Mouse (Mus musculus) forebrain, embryonic 13.5 days (tissue): ENCODE measurements around the gene Tnfrsf18. TPM values are rescaled to one million over a fixed set of nuclear protein-coding genes. Genes with fewer than 3 reads are reported as not detected.
A peak's percentile ranks its signal among the peaks of the same experiment; 100 is the strongest.

ENCODE experiments used
- ATAC-seq: fragments of 200-750 bp; cut with Nextera tagmentation; 2 replicates; pipeline ENCODE4 v1.8.0; 2017
- H3K27ac ChIP-seq: fragments of 300-500 bp; sonication (generic); 2 replicates; pipeline ENCODE4 v1.5.1; 2015; ENCODE audit warnings: inconsistent platforms, mild to moderate bottlenecking, moderate library complexity
- H3K27me3 ChIP-seq: fragments of 300-500 bp; sonication (generic); 2 replicates; pipeline ENCODE4 v1.6.1; 2015; ENCODE audit warnings: mild to moderate bottlenecking, inconsistent platforms
- H3K36me3 ChIP-seq: fragments of 300-500 bp; sonication (generic); 2 replicates; pipeline ENCODE4 v1.6.1; 2015; ENCODE audit warnings: mild to moderate bottlenecking, inconsistent platforms; ENCODE audit not compliant: poor library complexity, severe bottlenecking
- H3K4me1 ChIP-seq: fragments of 300-500 bp; sonication (generic); 2 replicates; pipeline ENCODE4 v1.6.1; 2015; ENCODE audit warnings: inconsistent platforms
- H3K4me2 ChIP-seq: fragments of 300-500 bp; sonication (generic); 2 replicates; pipeline ENCODE4 v1.6.1; 2015; ENCODE audit warnings: inconsistent platforms, mild to moderate bottlenecking, moderate library complexity
- H3K4me3 ChIP-seq: fragments of 300-500 bp; sonication (generic); 2 replicates; pipeline ENCODE4 v1.5.1; 2015; ENCODE audit warnings: mild to moderate bottlenecking, inconsistent platforms
- H3K9ac ChIP-seq: fragments of 300-500 bp; sonication (generic); 2 replicates; pipeline ENCODE4 v1.6.1; 2015; ENCODE audit warnings: mild to moderate bottlenecking, inconsistent platforms
- H3K9me3 ChIP-seq: fragments of 300-500 bp; sonication (generic); replicated peaks from 2 replicates; pipeline ENCODE4 v1.6.1; 2016; ENCODE audit warnings: inconsistent platforms
- WGBS: fragments of 180-500 bp; shearing (Covaris S2); methylation state at CpG from one replicate; pipeline ENCODE4 v1.1.7; 2015; 5-methylcytosine and 5-hydroxymethylcytosine counted together
- polyA plus RNA-seq: library from polyadenylated mRNA; unstranded; fragments of >200 nt; fragmentation: Nextera tagmentation; extraction: Ambion mirVana; gene quantifications from 2 replicates; pipeline ENCODE4 v1.2.1, GENCODE M21; 2015

Gene Tnfrsf18
- polyA plus RNA-seq: 0.83 and 0.98 TPM in 2 replicates

DNA sequence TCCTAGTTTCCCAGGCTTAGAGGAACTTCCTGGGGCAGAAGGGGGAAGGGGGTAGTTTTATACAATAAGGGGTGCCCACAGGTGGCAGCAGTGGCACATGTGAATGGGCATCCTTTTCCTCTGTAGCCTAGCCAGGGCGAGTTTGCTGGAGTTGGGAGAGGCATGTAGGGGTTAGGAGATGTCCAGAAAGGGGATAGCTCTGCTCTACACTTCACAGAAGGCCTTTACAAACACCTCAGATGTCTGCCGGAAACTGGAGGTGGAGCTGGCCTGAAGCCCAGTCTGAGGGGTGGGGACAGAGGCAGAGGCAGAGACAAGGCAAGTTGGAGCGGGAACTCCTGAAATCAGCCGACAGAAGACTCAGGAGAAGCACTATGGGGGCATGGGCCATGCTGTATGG, at the start of gene Tnfrsf18:
Gene Tnfrsf18, plus strand, starts transcription at position 152 of the 400 bp plus-strand sequence.
- Histone ChIP-seq H3K4me2 (no peak within 1 kb of the TSS), H3K9me3 (no peaks in the 10 kb centered on the region), H3K36me3 (peaks cover 17% of the 10 kb centered on the region), H3K27me3 (no peaks in the 10 kb centered on the region), H3K27ac (no peak within 1 kb of the TSS), H3K9ac (no peak within 1 kb of the TSS), H3K4me3 (no peak within 1 kb of the TSS), H3K4me1 (peaks cover 10% of the 10 kb centered on the region)
- ATAC-seq: no peak
- 57% methylated on average over 4 of the region's 4 CpGs for WGBS

DNA sequence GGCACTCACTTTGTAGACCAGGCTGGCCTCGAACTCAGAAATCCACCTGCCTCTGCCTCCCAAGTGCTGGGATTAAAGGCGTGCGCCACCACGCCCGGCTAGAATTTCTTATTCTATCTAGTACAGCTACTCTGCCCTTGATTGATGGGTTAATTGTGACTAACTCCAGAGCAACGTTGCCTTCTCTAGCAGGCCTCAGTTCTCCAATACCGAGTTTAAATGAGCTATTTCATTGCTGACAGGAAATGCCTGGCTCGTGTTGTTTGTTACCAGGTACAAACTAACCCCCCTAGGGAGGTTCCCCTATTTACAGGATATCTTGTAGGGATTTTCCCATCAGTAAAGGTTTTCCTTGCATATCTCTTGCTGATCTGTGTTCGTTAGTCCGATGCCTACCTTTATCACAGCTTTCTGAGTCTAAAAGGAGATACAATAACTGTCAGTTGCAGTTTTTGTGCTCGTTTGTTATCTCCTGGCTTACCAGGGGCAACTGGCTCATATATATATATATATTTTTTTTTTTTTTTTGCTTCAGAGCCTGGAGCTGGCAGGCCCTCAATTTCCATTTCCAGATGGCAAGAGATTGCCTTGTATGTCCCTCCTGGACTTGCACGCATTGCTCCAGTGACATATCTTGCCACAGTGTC, 44.4 kb upstream of the Tnfrsf18 start:
- no peak overlapping the region for H3K4me3 ChIP-seq
- no peak overlapping the region for H3K9ac ChIP-seq
- no peaks in the 10 kb centered on the region for H3K36me3 ChIP-seq
- H3K27me3 ChIP-seq: no peaks in the 10 kb centered on the region
- WGBS: 80% methylated on average over 12 of the region's 12 CpGs
- H3K9me3 ChIP-seq: 0 out of 2 replicates have a peak, but pooled peaks cover 7% of the 10 kb centered on the region
- ATAC-seq: no peak
- H3K4me1 ChIP-seq: peaks cover 9% of the 10 kb centered on the region; the same call in 1 of the 2 replicates
- no peak overlapping the region for H3K27ac ChIP-seq
- no peak overlapping the region for H3K4me2 ChIP-seq

- no peak overlapping the region for H3K4me2 ChIP-seq
- H3K4me1 ChIP-seq: peaks cover 9% of the 10 kb centered on the region; the same call in 1 of the 2 replicates
- H3K27ac ChIP-seq: no peak overlapping the region
- H3K27me3 ChIP-seq: no peaks in the 10 kb centered on the region
- no peak for ATAC-seq
- 14% methylated on average over 2 of the region's 2 CpGs for WGBS
- H3K9me3 ChIP-seq: no peaks in the 10 kb centered on the region
- no peak overlapping the region for H3K9ac ChIP-seq
- no peak overlapping the region for H3K4me3 ChIP-seq
- H3K36me3 ChIP-seq: no peaks in the 10 kb centered on the region
These were observed 42.2 kb upstream of the Tnfrsf18 start for GRCm38 (mm10) chr4:155983788-155984187.

DNA sequence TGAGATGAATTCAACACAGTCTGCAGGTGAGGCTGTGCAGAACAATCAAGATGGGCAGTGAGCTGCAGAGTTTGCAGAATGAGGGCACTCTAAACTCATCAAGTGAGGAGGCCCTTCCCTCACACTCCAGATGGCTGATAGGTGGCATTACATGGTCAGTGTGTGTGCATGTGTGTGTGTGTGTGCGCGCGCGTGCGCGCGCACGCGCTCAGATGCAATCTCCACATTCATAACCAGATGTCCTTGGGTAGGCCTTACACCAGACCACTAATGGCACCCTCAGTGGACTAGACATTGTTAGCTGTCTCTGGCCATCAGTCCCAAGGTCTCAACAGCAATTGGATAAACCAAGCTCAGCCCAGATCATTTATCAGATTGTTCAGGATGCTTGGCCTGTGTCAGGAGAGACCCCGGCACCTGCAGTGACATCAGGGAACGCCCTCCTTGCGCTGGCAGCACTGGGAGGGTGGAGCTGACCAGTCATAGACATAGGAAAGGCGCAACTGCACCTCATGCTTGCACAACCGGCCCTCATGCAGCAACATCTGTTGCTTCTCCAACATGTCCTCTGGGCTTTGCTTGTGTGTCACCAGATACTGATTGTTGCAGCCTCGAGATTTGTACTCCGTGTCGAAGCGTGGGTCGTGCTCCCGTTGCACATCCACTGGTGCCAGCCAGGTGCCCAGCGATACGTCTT, 34.6 kb upstream of the Tnfrsf18 start:
- peak overlapping the region; percentile 82 for H3K9ac ChIP-seq
- no peak for ATAC-seq
- H3K36me3 ChIP-seq: peaks cover 14% of the 10 kb centered on the region
- H3K4me3 ChIP-seq: peak overlapping the region; percentile 72
- 89% methylated on average over 22 of the region's 22 CpGs for WGBS
- peak overlapping the region; percentile 99 for H3K4me2 ChIP-seq
- H3K27ac ChIP-seq: 0 out of 2 replicates have a peak overlapping the region, but pooled peaks have one; percentile 94
- peaks cover 29% of the 10 kb centered on the region for H3K4me1 ChIP-seq
- H3K9me3 ChIP-seq: no peaks in the 10 kb centered on the region
- H3K27me3 ChIP-seq: no peaks in the 10 kb centered on the region

GRCm38 (mm10) chr4:155991908-155992230, 34.1 kb upstream of the Tnfrsf18 start:
- peaks cover 19% of the 10 kb centered on the region for H3K36me3 ChIP-seq
- H3K27ac ChIP-seq: peak overlapping the region; percentile 94
- no peaks in the 10 kb centered on the region for H3K9me3 ChIP-seq
- peaks cover 29% of the 10 kb centered on the region for H3K4me1 ChIP-seq
- H3K4me2 ChIP-seq: peak overlapping the region; percentile 99
- peak overlapping the region; percentile 72 for H3K4me3 ChIP-seq
- H3K27me3 ChIP-seq: no peaks in the 10 kb centered on the region
- 35% methylated on average over 35 of the region's 37 CpGs for WGBS
- peak overlapping the region; percentile 82 for H3K9ac ChIP-seq
- peak; percentile 6 for ATAC-seq

DNA sequence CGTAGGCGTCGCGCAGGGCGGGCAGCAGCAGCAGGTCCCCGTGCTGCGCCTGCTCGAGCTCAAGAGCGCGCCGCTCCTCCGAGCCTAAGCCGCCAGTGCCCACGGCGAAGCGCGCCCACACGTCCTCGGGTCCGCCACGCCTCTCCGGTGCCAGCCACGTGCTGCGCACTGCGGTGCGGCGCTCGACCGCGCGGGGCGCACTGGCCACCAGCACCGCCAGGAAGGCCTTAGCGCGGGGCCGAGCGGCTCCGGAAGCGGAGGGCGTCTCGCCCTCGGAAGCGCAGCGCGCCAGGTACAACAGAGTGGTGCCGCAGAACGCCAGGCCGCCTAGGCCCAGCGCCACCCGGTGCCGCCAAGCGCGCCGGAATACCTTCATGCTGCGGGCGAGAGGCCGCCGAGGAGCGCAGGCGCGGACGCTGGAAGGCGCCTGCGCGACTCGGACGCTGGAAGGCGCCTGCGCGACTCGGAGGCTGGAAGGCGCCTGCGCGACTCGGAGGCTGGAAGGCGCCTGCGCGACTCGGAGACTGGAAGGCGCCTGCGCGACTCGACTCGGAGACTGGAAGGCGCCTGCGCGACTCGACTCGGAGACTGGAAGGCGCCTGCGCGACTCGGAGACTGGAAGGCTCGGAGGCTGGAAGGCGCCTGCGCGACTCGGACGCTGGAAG, 33.6 kb upstream of the Tnfrsf18 start, which contains the start of the genes B3galt6 and Sdf4:
Gene B3galt6, minus strand, starts transcription at position 409 of the 665 bp plus-strand sequence.
Gene Sdf4, plus strand, starts transcription at position 632 of the 665 bp plus-strand sequence.
- WGBS: under 1% methylated on average over 86 of the region's 99 CpGs
- peak; percentile 89 for ATAC-seq

DNA sequence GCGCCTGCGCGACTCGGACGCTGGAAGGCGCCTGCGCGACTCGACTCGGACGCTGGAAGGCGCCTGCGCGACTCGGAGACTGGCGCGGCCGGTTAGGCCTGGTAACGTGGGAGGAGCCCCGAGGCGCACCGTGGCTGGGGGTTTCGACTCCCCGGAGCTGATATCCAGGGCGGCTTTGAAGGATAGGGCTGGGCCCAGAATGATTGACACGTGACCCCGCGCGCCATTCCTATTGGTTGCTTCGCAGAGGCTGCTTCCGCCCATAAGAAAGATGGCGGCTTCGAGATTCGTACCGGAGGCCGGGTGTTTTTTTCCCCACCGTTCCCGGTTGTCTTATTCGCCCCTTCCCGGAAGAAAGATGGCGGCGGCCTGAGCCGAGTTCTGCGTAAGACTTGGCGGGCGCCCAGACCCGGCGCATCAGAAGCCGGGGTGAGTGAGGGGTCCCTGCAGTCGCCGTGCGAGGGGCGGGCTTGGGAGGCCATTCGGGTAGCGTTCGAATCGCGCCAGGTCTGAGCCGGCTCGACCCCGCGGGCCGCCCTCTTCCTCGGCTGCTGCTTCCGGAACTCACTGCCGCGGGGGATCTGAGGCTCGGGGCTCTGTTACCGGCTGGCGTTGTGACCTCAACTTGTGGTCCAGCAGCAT, 32.9 kb upstream of the Tnfrsf18 start:
- Histone ChIP-seq H3K9ac (peak overlapping the region; percentile 81), H3K9me3 (no peaks in the 10 kb centered on the region), H3K4me1 (peaks cover 29% of the 10 kb centered on the region), H3K4me2 (peak overlapping the region; percentile 99), H3K36me3 (peaks cover 30% of the 10 kb centered on the region), H3K4me3 (peak overlapping the region; percentile 72), H3K27ac (peak overlapping the region; percentile 90), H3K27me3 (no peaks in the 10 kb centered on the region)
- under 1% methylated on average over 65 of the region's 70 CpGs for WGBS
- peak; percentile 89 for ATAC-seq

More for the DNA sequence above, 33.6 kb upstream of the Tnfrsf18 start, which contains the start of the genes B3galt6 and Sdf4:
- Histone ChIP-seq H3K4me3 (peak within 1 kb of the TSS; percentile 72), H3K9me3 (no peaks in the 10 kb centered on the region), H3K4me2 (peak within 1 kb of the TSS; percentile 99), H3K4me1 (peaks cover 29% of the 10 kb centered on the region), H3K9ac (peak within 1 kb of the TSS; percentile 82), H3K27ac (peak within 1 kb of the TSS; percentile 94), H3K36me3 (peaks cover 24% of the 10 kb centered on the region), H3K27me3 (no peaks in the 10 kb centered on the region)

- WGBS: 7% methylated on average over 15 of the region's 15 CpGs
- Histone ChIP-seq H3K36me3 (peaks cover 36% of the 10 kb centered on the region), H3K4me3 (peak overlapping the region; percentile 72), H3K4me2 (peak overlapping the region; percentile 81), H3K9me3 (no peaks in the 10 kb centered on the region), H3K27me3 (no peaks in the 10 kb centered on the region), H3K9ac (peak overlapping the region; percentile 81), H3K27ac (peak overlapping the region; percentile 90), H3K4me1 (peaks cover 29% of the 10 kb centered on the region)
- no peak for ATAC-seq
These were observed 32.4 kb upstream of the Tnfrsf18 start for GRCm38 (mm10) chr4:155993606-155994005.

GRCm38 (mm10) chr4:156004109-156004508, 21.9 kb upstream of the Tnfrsf18 start:
- 89% methylated on average over 3 of the region's 3 CpGs for WGBS

DNA sequence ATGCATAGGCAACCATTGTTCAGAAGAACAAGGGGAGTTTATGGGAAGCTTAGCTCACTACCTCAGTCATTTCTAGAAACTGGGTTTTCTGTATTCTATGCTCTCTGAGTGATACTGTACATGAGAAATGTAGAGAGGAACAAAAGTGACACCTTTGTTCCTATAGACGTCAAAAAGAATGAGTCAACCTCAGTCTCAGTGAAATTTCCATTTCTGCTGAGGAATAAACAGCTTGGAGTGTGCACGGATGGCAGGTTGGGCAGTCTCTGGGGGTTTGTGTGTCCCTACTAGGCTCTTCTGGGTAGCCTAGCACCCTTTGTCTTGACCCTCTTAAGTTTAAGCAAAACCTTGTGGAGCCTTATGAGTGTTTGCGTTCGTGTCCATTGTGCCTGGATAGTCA, 17.6 kb upstream of the Tnfrsf18 start:
- Histone ChIP-seq H3K4me3 (no peak overlapping the region), H3K4me2 (no peak overlapping the region), H3K4me1 (no peaks in the 10 kb centered on the region), H3K27me3 (no peaks in the 10 kb centered on the region), H3K27ac (no peak overlapping the region), H3K9me3 (no peaks in the 10 kb centered on the region), H3K36me3 (peaks cover 95% of the 10 kb centered on the region), H3K9ac (no peak overlapping the region)
- ATAC-seq: no peak
- WGBS: 97% methylated on average over 4 of the region's 4 CpGs

More at GRCm38 (mm10) chr4:156004109-156004508, 21.9 kb upstream of the Tnfrsf18 start:
- no peaks in the 10 kb centered on the region for H3K4me1 ChIP-seq
- no peak overlapping the region for H3K9ac ChIP-seq
- H3K4me3 ChIP-seq: no peak overlapping the region
- H3K9me3 ChIP-seq: no peaks in the 10 kb centered on the region
- no peaks in the 10 kb centered on the region for H3K27me3 ChIP-seq
- no peak overlapping the region for H3K4me2 ChIP-seq
- ATAC-seq: no peak
- H3K27ac ChIP-seq: no peak overlapping the region
- peaks cover 93% of the 10 kb centered on the region for H3K36me3 ChIP-seq

- Histone ChIP-seq H3K9ac (no peak within 1 kb of the TSS), H3K36me3 (peaks cover 76% of the 10 kb centered on the region), H3K9me3 (no peaks in the 10 kb centered on the region), H3K27ac (no peak within 1 kb of the TSS), H3K4me2 (no peak within 1 kb of the TSS), H3K4me1 (no peaks in the 10 kb centered on the region), H3K4me3 (no peak within 1 kb of the TSS), H3K27me3 (no peaks in the 10 kb centered on the region)
- 89% methylated on average over 8 of the region's 8 CpGs for WGBS
- no peak for ATAC-seq
These were observed 12.3 kb upstream of the Tnfrsf18 start, which contains the start of gene Tnfrsf4 for GRCm38 (mm10) chr4:156013637-156014036. Gene Tnfrsf4 (plus strand): TSS chr4:156013843.
